Mouse (Mus musculus): ENCODE data around the gene Dnal1.

Gene Dnal1

DNA sequence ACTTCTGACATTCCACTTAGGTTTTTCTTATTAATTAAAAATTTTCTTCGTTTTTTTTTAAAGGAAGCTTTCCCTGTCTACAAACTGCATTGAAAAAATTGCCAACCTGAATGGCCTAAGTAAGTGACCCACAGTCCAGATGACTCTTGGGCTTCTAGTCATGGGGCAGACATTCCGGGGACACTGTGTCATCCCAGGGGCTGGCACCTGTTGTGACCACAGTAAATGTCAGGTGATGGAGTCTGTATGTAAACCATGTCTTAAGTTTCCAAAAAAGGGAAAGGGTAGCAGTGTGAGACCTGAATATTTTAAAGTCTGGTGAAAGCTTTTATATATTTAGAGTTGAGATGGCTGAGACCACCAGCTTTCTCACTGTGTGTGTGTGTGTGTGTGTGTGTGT, 12.7 kb downstream of the Dnal1 start:
- no peak for DNase-seq (ENCODE audit: low read depth)

GRCm38 (mm10) chr12:84128576-84128975, 14.4 kb downstream of the Dnal1 start:
- no peak for DNase-seq (ENCODE audit: low read depth)

GRCm38 (mm10) chr12:84129931-84130330, 15.8 kb downstream of the Dnal1 start:
- DNase-seq (ENCODE audit: low read depth): no peak

DNA sequence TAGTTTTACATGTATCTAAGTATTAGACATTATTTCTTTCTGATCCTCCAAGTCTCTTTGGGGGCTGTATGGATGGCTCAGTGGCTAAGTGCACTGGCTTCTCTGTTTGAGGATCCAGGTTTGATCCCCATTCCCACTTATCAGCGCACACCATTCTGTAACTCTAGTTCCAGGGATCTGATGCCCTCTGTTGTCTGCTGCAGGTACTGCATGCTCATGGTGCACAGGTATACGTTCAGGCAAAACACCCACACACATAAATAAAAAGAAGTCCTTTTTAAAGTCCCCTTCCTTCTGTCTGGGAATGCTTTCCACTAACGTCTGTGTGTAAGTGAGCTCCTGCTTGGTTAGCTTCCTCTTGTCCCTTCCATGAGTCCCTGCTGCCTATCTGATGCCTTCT, 18.1 kb downstream of the Dnal1 start:
- DNase-seq (ENCODE audit: low read depth): peak; percentile 50

DNA sequence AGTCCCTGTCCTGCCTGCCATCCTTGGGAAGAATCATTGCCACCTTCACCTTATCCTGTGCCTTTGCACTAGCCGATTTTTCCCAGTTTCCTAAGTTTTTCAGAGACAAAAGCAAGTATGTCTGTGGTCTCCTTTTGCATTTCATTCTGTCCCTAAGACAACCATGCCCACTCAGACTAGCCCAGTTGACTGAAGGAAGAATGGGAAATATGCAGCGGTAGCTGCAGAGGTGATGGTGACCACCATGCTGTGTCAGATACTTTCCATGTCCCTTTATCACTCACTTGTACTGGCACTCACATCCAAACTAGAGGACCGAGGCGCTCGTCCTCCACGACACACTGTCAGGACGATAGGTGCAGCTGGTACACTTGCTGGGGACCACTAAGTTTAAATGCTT, 23.0 kb downstream of the Dnal1 start:
- DNase-seq (ENCODE audit: low read depth): no peak

DNA sequence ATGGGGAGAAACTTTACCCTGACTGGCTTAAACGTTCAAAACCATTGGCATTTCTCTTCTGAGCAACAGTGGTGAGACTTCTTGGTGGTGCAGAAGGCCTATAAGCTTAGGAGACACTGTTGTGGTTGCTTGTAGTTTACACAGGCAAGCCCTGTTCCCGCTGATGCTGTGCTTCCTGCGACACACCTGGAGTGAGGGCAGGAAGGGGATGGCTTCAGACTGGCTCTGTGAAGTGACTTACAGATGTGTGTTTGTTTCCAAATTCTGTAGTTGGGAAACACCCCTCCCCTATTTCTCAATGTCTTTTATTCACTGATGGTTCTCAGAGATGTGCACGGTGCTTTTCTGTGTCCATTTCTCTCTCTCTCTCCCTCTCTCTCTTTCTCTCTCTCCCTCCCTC, 26.0 kb downstream of the Dnal1 start:
- DNase-seq (ENCODE audit: low read depth): no peak

GRCm38 (mm10) chr12:84141271-84141670, 27.1 kb downstream of the Dnal1 start:
- no peak for DNase-seq (ENCODE audit: low read depth)

DNA sequence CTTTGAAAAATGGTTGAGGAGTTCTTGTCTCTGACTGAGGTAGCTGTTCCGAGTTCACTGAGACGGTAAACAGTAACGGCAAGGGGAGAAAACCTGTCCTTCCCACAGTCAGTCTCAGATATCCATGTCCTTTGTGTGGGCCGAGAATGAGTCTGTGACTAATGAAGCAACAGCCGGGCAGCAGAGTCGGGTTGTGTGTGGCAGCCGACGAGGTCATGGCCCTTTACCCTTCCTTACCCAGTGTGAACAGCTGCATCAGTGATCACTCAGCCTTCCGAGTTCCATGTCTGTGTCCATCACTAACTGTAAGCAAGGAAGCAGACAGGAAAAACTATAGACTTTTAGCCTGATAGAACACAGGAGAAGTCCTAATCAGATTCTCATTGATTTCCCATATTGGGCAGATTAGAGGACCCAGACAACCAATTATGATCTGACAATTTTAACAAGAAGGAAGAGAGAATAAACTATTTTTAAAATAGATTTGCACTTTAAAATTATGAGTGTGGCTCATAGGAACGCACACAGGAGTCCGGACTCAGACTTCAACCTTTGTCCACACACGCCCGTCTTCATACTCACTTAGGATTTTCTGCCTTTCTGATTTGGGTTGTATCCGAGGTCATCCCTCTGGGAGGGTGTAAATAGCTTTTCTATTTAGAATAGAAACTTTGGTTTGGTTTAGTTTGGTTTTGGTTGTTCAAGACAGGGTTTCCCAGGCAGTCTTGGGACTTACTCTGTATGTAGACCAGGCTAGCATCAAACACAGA, 28.3 kb downstream of the Dnal1 start:
- DNase-seq (ENCODE audit: low read depth): no peak

DNA sequence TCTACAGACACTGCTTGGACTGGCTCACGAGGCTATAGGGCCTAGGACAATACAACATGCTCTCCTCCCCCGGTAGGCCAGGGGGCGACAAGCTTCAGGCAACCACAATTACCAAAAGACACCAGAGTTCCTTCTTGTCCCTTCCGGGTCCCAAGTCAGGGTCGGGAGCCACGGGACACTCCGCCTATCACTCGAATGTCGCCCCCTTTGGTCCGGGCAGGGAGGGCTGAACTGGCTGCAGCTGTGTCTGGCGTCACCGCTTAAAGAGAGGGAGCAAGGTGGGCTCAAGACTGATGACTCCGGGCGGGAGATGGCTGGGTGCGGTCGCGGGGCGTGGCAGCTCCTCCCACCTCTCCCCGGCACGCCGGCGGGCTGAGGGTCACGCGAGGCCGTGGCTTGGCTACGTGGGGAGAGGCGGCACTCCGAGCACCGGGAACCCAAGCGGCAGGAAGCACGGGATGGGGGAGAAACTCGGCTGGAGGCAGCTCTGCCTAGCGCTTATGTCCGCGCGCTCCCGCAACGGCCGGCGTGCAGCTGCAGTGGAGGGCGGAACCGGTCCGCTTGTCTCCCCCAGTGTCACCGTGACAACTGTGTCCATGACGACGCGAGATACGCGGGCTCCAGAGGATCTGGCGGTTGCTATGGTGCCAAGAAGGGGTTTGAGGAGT, 33.9 kb downstream of the Dnal1 start, which contains the start of gene Pnma1:
Gene Pnma1 (minus strand): TSS at position 536 of the 668 bp plus-strand sequence.
- DNase-seq (ENCODE audit: low read depth): peak; percentile 83

- DNase-seq (ENCODE audit: low read depth): no peak
These were observed 34.5 kb downstream of the Dnal1 start for GRCm38 (mm10) chr12:84148622-84149012.

- no peak for DNase-seq (ENCODE audit: low read depth)
These were observed 35.8 kb downstream of the Dnal1 start for GRCm38 (mm10) chr12:84149971-84150370.

GRCm38 (mm10) chr12:84150976-84151375, 36.8 kb downstream of the Dnal1 start:
- DNase-seq (ENCODE audit: low read depth): peak; percentile 99

DNA sequence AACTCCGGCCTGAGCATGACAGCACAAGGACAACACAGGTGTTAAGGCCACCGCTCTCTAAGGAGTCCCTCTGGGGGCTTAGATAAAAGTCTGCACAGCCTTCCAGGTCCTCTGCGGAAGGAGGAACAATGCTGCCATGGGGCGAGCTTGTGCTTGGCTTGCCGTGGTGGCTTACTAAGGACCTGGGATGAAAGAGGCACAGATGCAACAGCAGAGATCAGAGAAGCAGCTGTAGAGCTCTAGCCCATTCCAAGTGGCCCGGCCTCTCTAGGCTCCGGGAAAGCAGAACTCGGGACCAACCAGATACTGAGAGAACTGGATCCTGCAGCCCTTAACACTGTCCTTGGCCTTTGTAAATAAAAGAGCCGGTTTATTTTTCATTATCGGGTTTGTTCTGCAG, 37.7 kb downstream of the Dnal1 start:
- DNase-seq (ENCODE audit: low read depth): no peak

DNA sequence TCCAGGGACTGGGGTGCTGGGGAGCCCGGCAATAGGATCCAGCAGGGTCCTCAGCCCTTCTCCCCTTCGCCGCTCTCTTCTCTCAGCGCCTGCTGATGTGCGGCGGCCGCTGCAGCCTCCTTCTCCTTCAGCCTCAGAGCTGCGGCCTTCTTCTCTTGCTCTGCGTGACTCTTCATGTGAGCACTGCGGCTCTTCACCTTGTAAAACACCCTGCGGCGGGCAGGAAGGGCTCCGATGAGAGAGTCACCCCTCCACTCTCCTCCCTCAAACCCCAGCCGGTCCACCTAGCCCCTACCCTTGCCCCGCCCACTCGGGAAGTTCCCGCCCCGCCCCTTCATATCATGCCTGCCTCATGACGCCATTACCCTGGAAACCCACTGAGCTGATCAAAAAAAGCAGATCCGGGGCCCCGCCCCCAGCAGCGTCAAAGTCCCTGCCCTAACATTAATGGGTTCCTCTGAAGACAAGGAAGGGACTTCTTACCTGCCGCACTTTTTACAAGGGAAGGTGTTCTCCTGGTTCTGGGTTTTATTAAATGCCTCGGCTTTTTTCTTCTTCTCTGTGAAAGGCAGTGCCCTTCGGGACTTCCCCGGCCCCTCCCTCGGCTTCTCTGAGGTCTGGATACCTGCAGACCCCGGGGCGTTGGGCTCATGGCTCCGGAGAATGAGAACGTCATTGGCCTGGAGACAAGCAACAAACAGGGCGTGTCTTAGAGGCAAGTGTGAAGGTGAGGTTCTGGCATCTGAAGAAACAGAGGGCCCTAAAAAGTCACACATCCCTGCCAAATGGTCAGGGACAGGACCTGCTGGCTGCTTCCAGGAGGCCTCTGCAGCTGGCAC, 38.4 kb downstream of the Dnal1 start:
- peak; percentile 49 for DNase-seq (ENCODE audit: low read depth)

DNA sequence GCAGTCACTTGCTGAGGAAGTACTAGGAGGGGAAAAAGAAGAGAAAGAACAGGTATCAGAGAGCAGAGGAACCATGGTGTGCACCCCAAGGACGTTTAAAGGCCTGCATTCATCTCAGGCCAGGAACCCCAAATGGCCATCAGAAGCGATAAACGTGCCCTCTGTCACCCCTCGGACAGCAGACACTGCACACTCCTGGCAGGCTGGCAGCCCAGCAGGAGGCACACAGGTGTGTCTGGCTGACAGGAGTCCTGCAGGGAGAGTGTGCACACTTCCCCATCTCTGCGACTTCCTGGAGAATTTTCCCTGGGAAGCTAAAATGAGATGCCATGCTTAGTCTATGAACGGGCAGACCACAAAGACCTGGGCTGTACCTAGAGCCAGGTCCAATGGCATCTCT, 39.2 kb downstream of the Dnal1 start:
- no peak for DNase-seq (ENCODE audit: low read depth)

DNA sequence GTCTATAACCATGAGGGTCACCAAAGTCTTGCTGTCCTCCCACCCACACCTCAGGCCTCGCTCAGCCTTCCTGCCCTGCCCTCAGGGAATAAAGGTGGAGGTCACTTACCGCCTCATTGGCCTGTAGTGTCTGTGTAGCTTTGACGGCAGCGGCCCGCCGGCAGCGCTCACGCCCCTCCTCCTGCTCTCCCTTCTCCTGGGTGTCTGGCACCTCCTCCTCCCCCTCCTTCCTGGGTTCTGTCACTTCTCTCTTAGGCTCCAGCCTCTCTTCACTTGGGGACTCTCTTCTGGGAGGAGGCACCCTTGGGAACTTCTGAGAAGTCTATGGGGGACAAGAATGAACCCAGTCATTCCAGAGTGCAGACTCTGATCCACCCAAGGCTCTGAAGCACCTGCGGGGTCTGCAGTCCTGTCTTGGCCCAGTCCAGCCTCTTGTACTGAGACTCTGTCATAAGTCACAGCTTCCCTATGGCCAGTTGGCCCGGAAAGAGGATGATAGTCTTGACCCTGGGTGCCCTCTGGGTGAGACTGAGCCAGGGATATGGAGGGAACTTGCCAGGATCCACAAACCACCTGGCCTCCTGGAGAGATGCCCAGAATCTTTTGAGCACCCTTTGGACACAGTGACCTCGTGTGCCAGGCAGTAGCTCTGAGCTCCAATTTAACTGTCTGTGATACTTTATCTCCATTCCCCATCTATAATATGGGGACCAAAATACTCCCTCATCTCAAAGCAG, 40.8 kb downstream of the Dnal1 start:
- DNase-seq (ENCODE audit: low read depth): no peak

GRCm38 (mm10) chr12:84155523-84155871, 41.3 kb downstream of the Dnal1 start:
- DNase-seq (ENCODE audit: low read depth): no peak

- DNase-seq (ENCODE audit: low read depth): no peak
These were observed 42.0 kb downstream of the Dnal1 start for GRCm38 (mm10) chr12:84156210-84156609.

DNA sequence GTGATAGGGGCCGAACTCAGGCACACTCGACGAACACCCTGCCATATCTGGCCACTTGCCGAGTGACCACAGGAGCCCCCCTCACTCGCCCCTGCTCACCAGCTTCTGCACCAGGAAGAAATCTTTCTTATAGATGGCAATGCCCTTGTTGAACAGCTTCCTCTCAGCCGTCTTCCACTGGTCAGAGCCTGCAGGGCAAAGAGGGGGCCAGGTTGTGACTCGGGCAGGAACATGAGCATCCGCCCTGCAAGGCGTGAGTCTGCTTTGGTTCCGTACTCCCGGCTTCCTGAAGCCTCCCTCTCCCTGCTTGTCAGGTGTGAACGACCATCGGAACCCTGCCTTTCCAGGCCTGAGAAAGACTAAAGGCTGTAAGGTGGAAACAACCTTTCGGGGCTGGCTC, 44.0 kb downstream of the Dnal1 start:
- DNase-seq (ENCODE audit: low read depth): no peak

DNA sequence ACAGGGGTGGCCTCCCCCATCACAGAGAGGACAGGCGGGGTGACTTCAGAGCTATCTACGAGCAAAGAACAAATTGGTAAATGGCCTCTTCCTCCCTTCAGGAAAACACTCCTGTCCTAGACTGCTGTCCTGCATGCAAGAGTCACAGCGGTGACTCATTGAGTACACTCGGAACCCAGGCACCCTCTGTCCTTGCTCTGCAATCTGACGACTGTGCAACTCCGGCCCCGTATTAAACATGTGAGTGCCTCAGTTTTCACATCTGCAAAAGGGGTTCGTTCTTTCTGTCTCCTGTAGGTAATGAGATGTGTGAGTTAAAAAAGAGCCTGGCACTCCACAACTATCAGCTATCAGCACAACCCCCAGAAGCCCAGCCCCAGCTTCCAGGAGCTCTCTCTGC, 46.3 kb downstream of the Dnal1 start:
- no peak for DNase-seq (ENCODE audit: low read depth)

GRCm38 (mm10) chr12:84161116-84161515, 47.0 kb downstream of the Dnal1 start:
- no peak for DNase-seq (ENCODE audit: low read depth)
